Mouse (Mus musculus): ENCODE data around the gene 1700042G07Rik.

Gene 1700042G07Rik

DNA sequence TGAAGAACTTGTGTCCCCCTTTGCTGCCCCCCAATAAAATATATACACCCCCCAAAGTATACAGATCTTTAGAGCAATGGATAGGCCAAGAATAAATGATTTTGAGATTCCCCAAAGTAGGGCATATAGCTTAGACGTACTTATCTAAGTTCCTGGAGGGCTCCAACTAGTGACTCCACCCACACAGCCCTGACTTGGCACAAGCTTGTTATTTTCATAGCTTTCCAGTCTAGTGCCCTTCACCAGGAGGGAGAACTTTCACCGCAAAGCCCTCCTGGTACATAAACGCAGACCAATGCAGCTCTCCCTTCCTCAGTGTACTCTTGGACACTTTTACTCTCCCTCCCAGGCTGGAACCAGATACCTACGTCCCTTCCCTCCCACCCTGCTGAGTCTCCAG is 11.0 kb upstream of the 1700042G07Rik start:
- DNase-seq (ENCODE audit: low read depth) = no peak

DNA sequence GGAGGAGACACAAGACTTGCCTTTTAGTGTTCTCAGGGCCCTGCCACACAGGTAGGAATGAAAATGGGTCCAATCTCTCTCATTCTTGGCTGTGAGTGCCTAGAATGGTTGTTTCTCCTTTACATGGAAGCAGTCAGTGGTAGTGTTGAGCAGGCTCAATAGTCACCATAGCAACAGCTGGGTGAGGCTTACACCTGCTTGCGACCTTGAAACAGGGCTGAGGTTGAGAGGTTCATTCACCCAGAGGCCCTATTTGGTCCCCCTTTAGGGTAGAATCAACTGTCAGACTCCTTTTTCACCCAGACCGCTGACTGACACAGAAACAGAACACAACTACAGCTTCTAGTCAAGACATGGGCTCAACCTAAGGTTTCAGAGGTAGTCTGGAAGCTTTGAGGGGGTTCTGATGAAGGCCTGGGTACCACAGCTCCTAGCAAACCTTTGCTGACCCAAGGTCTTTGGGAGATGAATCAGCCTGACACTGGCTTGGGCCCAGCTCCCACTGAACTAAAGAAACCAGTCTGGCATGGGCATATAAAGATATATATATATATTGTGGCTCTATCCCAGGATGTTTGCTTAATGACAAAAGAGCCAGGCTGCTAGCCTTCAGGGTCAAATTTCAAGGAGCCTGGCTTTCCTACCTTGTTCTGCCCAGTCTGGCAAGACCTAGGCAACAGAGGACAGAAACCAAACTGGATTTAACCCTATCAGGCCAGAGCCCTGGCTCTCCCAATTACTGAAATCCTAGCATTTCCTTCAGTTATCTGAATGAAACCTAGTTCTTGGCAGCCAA is 8.2 kb upstream of the 1700042G07Rik start:
- no peak for DNase-seq (ENCODE audit: low read depth)

DNA sequence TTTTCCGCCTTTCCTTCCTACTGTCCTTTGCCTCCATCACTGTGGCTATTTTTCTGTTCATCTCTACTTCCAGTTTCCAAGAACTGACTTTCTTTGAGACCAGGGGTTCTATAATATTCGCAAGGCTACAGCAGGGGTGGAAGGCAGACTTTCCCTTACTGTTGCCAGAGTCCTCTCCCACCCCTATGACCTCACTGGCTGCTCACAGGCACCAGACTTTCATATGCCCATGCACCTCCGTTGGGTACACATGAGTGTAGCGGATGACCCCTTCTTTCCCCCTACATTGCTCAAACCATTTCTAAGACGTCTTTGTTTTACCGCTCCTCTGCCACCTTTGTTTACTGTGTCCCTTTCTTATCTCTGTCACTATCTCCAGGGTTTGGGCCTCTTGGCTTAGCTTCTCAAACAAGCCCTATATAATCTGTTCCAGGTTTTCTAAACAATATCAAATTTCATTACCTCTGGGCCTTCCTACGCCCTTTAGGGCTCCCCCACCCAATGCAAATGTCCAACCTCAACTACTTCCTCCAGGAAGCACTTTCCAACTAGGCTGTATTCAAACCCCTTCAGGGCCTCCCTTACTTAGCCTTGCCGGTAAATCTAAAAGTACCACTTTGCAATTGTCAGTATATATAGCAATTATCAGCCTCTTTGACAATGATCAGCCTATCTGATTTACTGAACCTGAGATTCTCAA is 7.3 kb upstream of the 1700042G07Rik start:
- no peak for DNase-seq (ENCODE audit: low read depth)

DNA sequence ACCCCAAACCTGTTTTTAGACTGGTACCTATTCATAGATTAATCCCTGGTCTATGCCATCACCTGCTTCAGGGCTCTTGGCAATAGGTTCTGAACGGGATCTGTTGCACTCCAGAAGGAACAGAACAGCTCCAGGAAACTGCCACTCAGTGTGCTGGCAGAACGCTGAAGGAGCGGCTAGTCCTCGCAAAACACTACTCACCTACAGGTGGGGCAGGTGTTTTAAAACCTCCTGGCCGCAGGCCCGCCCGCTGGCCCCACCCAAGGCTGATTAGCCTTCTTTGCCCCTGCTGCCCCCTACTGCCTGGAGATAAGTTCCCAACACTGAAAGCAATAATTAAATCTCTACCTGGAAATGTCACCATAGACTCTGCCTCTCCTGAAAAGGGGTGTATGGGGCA is 5.8 kb upstream of the 1700042G07Rik start, which contains the start of gene Tspan1:
Tspan1 (minus strand) TSS at position 198 of the 400 bp plus-strand sequence.
- DNase-seq (ENCODE audit: low read depth) = no peak

DNA sequence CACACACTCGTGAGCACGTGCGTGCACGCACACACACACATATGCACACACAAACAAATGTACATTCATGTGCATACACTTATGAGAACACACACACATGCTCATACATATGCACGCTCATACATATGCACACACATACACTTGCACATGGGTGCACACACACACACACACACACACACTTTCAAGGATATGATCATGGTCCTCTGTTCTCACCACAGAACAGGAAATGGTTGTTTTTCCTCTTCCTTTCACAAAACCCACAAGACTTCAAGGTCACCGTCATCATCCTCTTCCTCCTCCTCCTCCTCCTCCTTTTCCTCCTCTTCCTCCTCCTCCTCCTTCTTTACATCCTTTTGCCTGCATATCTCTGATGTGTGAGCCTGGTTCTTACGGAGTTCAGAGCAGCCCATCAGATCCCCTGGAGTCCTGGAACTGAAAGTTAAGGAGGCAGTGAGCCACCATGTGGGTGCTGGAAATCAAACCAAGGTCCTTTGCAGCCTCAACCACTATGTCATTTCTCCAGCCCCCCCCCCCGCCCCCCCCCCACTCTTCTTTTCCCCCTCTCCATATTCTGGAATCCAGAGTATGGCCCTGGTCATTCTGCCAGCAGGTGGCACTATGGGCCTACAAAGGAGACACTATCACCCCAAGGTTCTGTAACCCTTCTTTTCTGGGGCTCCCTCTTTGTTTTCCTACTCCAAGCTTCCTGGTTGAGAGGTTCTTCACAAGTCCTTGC is 4.4 kb upstream of the 1700042G07Rik start:
- no peak for DNase-seq (ENCODE audit: low read depth)

DNA sequence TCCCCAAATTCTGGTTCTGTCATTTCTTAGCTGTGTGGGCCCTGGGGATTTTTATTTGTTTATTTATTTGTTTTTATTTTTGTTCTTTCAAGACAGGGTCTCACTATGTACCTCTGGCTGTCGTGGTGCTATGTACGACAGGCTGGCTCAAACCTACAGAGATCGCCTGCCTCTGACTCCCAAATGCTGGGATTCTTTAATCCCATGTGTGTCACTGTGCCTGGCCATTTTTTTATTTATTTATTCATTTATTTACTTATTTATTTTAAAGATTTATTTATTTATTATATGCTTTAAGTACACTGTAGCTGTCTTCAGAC is 3.9 kb upstream of the 1700042G07Rik start:
- no peak for DNase-seq (ENCODE audit: low read depth)

DNA sequence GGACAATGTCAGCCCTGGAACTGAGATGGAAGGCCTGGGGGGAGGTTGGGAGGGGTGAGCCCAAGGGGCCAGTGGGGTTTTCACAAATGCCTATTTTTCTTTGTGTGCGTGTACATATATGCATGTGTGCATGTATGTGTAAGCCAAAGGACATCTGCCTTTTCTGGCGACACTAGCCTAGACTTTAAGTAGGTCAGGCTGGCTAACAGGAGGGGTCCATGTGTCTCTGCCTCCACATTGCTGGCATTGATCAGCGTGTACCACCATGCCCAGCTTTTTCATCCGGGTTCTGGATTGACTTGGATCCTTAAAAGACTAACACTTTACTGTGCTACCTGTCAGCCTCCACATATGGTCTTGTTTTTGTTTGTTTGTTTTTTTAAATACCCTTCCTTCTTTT is 580 bp downstream of the 1700042G07Rik start:
- DNase-seq (ENCODE audit: low read depth) = no peak

DNA sequence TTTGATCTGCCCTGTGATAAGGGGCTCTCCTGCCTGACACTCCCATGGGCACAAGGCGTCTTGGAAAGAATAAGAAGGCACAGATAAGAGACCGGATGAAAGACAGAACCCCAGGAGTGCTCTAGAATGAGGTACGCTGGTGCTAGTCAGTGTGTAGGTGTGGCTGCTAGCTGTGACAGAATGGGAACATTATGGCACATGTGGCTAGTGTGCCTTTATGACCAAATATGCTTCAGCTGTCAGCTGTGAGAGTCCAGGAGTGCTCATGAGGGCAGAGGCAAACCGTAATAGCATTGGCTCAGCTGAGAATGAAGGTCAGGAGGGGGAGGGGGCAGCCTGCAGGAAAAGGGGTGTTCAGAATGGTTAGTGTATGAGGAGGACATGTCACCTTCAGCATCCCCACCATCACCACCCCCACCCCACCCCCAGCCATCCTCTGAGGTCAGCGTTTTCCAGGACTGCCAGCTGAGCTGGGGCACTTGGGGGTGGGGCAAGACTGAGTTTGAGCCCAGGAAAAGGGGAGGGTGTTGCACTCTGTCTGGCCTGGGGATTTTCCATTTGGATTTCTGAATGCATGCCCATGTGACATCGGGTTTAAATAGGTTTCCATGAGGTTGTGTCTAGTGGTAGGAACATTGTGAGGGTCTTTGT is 1.4 kb downstream of the 1700042G07Rik start:
- DNase-seq (ENCODE audit: low read depth) = no peak

DNA sequence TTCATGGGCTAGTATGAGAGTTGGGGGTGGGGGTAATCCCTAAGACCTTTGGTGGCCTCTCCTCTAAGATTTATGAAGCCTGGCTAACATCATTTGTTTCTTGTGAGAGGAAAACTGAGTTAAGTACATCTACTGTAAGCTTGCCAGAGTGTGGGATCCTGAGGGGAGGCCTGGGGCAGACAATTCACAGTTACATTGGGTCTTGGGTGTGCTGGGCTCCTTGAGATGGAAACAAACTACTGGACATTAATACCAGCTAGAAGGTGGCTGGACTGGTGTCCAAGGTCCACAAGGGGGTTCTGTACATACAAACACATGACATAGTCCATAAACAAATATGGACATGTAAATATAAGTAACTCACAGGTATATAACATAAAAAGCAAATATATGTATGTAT is 2.0 kb downstream of the 1700042G07Rik start:
- DNase-seq (ENCODE audit: low read depth) = no peak

DNA sequence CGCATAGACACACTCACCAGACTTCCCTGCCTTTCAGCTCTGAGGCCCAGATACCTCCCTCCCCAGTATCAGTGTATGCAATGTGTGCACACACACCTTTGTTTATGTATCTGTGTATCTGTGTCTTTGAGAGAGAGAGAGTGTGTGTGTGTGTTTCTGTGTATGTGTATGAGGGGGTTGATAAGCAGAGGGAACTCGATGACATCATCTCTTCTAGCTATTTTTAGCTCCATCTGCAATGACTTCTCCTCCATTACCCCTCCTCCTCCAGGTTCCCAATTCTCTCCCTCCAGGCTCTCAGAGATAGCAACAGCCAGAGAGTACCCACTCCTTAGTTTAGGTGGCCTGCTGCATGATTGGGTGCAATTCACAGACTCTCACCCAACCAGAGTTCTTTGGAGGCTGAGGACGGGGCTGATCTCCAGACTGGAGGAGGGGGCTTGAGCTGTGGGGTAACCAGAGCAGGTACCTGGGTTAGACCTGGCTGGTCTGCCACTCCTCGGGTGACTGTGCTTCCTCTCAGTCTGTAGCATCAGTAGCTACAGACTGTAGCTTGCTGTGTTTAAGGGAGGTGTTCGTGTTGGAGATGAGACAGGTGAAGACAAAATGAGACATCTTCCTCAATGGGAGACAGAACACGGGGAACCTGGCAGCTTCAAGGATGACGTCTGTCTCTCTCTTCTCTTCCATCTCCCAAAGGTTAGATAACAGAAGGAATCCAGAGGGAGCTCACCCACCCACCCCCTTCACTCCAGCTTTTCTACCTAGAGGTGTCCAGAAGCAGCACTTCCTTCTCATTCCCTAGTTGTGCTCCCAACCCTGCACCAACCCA is 2.8 kb downstream of the 1700042G07Rik start:
- DNase-seq (ENCODE audit: low read depth) = no peak

DNA sequence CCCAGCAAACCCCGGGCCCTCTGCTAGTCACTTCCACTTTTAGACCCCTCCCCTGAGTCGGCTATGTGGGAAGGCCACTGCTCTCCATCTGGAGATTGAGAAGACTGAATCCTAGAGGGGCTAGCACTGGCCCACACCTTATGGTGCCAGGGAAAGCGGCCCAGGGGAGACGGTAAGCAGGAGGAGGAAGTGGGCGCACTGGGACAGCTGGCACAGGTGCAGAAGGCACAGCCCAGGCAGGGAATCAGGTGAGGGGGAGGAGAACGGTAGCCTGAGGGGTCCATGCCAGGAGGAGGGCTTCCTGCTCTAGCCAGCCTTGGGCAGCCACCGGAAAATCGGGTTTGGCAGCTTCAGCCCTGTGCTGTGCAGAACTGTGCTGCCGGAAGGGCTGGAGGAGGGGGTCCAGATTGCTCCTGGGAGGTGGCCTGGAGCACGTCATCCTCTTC is 3.4 kb downstream of the 1700042G07Rik start:
- DNase-seq (ENCODE audit: low read depth) = no peak

DNA sequence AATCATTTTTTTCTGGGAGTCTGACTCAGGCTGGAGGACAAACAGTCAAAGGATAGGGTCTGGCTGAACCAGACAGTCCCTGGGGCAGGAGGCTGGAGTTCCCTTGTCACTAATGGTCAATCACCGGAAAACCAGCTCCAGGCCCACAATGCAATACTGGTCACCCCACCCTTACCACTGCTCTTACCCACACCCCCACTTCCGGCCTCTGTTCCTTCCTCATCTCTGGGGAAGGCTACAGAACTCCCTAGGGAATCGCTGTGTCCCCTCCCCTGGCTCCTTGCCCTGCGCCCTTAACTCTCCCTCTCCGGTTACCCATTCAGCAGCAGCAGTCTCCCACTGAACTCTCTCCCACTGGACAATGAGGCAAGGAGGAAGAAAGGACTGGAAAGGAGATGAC is 4.0 kb downstream of the 1700042G07Rik start:
- DNase-seq (ENCODE audit: low read depth) = no peak

DNA sequence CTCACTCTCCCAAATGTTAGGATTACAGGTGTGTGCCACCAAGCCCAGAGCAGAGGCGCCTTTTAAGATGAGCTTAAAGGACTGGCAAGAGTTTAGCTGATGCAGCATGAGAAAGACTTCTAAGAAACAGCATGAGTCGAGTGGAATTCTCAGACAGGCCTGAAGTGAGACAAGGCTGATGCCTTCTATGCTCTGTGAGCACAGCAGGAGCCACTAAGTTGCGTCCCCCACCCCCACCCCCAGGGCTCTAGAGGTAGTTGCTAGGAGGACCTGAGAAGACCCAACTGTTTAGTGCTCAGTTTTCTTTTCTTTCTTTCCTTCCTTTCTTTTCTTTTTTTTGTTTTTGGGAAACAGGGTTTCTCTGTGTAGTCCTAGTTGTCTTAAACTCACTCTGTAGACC is 8.9 kb downstream of the 1700042G07Rik start:
- no peak for DNase-seq (ENCODE audit: low read depth)

DNA sequence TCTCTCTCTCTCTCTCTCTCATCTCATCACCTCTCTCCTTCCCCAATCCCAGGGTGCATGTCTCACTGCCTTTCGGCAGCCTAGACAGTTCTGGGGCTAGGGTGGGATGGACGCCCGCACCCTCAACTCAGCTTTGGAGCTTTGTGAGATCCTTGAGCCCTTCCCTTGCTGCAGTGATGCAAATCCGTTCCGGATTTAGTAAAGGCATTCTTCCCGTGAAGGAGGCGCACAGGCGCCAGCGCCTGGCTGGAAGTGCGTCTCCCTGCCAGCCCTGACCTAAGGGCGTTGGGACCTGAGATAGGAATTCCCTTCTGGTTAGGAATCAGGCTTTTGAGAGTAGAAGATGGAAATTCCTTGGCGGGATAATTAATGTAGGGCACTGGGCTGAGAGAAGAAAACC is 9.6 kb downstream of the 1700042G07Rik start:
- DNase-seq (ENCODE audit: low read depth) = no peak

DNA sequence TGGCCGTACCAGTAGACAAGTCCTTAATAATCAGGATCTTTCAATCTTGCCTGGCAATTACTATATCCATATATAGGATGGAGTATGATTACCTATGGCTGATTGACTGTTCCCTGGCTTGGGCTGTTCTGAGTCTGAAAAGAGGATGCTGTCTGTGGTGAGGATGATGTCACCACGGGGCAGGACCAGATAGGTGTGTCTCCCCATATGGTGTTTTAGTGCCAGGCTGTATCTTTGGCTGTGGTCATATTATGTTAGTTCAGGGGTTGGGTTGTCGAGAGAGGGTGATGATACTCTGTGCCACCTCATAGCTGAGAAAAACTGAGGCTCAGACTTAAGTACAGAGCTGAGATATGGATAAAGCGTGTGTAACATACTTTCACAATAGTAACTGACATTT is 11.9 kb downstream of the 1700042G07Rik start:
- DNase-seq (ENCODE audit: low read depth) = no peak

DNA sequence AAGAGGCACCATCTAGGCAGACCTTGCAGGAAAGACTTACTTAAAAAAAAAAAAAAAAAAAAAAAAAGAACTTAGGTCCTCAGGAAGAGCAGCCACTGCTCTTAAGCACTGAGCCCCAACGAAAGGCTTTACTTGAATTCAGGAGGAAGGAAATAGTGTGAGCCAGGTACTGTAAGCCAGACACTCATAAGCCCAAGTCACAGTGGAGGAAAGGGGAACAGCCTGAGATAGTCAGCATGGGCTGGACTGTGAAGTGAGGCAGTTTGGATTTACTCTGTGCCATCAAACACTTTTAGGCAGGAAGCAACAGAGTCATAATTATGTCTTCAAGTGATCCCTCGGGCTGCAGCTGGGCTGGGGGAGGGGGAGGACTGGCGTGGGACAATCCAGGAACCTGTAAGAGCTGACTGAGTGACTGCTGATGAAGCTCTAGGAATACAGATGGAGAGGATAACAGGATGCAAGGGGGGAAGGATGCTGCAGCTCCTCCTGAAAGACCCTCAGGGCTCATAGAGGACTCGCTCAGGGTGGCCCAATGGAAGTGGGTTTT is 19.2 kb downstream of the 1700042G07Rik start:
- DNase-seq (ENCODE audit: low read depth) = no peak

DNA sequence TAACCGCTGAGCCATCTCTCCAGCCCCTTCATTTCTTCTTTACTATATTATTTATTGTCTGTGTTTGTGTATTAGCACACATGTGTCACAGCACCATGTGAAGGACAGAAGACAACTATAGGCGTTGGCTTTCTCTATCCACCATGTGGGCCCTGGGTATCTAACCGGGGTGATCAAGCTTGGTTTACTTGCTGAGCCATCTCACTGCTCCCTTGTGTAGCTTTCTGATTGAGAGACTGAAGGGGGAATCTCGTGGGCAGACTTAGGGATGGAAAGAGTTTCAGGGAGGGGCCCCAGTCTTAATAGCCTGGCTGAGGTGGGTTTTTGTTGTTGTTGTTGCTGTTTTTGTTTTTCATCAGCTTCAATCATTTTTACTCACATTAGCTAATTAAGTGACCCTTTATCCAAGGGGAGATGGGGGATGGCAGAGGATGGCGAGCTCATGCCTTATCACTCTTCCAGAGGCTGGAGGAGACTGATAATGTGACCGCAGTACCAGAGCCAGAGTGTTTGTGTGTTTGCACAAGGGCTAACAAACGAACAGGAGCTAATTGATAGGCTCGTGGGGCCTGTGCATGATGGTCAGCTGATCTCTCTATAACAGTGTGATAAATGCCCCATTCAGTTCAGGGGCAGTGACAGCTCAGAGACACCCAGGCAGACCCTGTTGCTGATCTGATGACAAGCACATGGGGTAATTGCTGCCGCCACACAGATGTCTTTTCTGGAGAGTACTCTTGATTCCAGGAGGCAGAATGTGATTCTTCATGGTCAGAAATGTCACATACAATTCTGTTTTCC is 20.6 kb downstream of the 1700042G07Rik start:
- DNase-seq (ENCODE audit: low read depth) = no peak

DNA sequence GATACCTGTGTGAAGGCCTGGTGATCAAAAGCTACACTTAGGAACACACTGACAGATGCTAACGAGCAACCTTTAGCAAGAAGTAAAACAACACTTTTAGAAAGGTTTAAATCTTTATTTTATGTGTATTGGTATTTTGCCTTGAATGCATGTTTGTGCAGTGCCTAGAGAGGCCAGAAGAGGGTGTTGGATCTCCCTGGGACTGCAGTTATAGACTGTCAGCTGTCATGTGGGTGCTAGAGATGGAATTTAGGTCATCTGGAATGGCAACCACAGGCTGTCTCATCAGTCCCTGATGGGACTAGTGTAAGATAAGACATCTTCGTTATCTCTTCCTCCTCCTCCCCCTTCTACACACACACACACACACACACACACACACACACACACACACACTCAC is 25.2 kb downstream of the 1700042G07Rik start:
- no peak for DNase-seq (ENCODE audit: low read depth)

DNA sequence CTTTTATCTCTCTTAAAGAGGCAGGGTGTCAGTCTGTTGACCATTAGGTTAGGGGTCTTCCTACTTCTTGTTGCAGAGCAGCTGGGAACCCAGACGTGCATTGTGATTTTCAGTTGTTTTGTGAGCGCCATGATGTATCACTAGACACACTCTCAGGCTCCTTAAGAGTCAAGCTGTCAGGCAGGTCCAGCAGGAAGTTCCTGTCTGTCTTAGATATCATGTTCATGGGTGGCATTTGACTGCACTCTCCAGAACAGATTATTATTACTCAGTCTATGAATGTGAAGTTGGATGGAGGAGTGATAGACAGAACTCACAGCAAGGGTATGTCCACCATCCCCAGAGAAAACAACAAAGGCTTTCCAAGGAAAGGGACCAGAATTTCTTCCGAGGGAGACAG is 31.2 kb downstream of the 1700042G07Rik start:
- no peak for DNase-seq (ENCODE audit: low read depth)

DNA sequence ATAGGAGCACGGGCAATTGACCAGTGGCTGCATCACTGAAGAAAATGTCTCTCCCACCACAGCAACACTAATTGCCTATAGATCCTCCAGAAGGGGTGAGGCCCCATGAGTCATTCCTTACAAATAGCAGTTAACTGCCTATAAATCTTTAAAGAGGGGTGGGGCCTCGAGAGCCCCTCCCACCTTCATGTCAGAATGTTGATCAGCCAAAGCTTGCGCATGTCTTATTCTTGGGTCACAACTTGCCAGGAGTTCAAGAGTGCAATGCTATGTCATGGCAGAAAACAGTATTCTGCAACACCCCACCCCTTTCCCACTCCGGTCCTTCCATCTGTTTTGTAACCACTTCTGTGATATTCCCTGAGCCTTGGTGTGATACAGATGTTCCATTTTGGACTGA is 33.4 kb downstream of the 1700042G07Rik start:
- no peak for DNase-seq (ENCODE audit: low read depth)

Measured in c-Kit-positive CD71-negative TER-119-negative erythroid progenitor cells, embryonic 14.5 days (primary cell).